Mouse (Mus musculus) kidney, postnatal 10 days (tissue): ENCODE data around the gene Med8.

Source experiments
- DNase-seq: peaks from one replicate; pipeline ENCODE4 v3.0.0; 2021; ENCODE audit warnings: mixed read lengths

Med8 gene

GRCm38 (mm10) chr4:118409142-118409900 is at the start of gene Med8, which contains the start of gene Szt2:
TSS of gene Med8 (plus strand) at chr4:118409337.
TSS of gene Szt2 (minus strand) at chr4:118409273.
- peak; percentile 94 for DNase-seq

DNA sequence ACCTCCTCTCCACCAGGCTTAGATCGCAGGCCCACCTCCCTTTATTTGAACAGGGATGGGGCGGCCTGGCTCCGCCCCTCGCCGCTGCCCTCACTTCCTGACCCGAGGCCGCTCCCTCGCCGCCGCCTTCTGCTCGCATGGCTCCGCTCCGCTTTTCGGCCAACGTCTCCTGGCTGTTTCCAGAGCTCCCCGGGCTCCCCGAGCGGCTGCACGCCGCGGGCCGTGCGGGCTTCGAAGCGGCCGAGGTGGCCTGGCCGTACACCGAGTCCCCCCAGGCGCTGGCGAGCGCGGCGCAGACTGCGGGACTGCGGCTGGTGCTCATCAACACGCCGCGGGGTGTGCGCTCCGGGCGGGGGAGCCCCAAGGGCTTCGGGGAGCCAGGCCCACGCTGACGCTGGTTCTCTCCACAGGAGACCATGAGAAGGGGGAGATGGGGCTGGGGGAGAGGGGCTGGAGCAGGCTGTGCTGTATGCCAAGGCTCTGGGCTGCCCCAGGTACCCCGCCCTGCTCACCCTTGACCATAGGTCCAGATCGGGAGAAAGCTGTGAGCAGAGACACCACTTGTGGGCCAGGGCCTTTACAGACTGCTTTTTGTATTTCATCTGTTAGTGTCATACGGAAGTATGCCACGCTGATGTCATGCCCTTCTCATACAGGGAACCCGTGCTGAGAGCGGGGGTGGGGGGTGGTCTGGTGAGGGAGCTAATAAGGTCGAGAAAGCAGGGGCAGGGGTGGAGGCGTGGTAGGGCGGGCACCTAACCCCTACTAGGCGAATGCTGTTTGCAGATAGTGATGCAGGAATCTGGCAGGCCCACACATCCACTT is 49.0 kb upstream of the Med8 start:
- DNase-seq, result peak; percentile 86

DNA sequence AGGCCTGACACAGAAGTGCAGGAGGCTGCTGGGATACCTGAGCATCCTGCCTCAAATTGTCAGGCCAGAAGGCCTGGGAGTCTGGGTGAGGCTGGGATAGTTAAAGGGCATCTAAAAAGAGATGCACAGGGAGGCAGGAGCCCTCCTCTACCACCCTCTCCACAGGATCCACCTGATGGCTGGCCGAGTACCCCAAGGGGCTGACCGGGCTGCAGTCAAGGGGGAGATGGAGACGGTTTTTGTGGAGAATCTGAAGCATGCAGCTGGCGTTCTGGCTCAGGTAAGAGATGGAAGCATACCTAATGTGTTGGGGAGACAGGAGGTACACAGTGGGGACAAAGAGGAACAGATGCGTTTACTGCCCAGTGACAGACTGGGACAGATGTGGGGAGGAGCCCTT is 47.7 kb upstream of the Med8 start:
- DNase-seq, result no peak

DNA sequence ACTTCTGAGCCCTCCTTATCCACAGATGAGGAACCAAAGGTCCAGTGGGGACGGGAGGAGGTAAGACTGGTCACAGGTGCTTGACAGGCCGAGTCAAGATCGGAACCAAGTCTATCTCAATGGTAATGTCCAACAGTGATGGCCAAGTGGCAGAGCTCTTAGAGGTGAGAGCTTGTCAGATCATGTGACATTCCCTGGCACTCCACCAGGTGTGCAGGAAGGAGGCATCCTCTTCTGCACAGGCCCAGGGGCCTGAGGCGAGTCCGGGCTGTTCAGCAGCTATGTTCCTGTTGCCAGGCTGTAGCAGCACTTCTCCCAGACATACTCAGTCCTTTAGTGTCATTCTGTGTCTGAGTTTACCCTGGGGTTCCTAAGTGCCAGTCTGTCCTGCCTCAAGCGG is 46.3 kb upstream of the Med8 start:
- DNase-seq, result peak; percentile 30

DNA sequence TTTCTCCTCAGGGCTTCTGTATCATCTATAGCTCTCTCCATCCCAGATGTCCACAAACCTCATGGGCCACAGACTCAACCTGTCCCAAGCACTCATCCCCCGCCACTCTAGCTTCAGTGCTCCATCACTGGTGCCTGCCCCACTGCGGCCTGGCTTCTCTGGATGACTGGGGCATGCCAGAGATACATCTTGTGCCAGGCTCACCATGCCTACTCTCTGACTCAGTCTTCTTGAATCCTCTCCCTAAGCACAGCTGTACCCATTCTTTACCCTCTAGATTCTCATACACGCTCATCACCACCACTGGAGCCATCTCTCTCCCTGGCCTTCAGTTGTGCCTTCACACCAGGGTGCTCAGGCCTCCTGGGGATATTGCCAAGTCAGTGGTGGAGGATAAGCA is 45.2 kb upstream of the Med8 start:
- no peak for DNase-seq

DNA sequence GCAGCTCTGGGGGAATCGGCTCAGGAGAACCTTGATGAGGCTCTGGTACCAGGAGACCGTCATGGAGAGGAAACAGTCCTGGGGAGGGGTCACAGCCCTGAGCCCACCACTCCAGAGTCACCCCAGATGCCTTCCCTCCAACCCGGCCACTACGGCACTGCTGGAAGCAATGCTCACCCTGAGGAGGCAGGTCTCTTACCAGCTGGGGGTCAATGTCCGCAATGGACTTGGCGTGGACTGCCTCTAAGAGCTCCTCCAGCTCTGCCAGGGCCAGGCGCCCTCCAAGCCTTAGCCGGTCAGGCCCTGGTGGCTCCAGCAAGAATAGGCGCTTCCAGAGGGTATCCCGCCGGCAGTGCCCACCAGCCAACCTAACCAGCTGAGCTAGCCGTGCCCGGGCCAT is 44.5 kb upstream of the Med8 start:
- peak; percentile 51 for DNase-seq

DNA sequence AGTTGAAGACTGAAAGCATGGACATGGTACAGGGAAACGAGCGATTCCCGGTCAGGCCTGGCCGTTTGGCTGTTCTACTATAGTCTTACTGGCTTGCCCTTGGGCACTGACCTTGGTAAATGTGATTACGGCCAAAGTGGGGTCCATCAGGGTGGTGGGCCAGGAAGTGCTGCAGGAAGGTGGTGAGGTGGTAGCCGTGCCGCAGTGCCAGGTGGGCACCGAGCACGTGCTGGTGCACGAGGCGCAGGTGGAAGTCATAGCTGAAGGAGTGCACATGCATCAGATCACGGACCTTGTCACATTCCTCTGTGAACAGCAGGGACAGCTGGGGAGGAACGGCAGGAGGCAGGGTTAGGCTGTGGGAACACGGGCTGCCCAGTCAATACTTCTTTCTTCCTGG is 43.1 kb upstream of the Med8 start:
- no peak for DNase-seq

- DNase-seq, result no peak
These were observed 41.6 kb upstream of the Med8 start for GRCm38 (mm10) chr4:118367551-118367950.

DNA sequence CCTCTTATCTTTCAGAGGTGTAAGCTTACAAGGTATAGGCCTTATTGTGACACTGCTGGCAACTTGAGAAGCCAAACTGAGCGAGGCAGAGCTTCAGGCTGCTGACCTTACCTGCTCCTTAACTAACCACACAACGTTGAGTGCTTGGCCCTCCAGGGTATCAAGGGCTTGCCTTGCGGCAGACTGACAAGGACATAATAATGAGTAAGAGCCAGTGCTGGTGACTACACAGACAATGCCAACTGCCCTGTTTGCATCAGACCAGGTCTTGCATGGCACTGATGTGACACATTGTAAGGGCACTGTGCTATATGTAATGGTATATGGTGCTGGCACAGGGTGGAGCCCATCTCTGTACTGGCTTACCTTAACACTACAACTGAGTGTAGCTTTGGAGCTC is 40.5 kb upstream of the Med8 start:
- no peak for DNase-seq

DNA sequence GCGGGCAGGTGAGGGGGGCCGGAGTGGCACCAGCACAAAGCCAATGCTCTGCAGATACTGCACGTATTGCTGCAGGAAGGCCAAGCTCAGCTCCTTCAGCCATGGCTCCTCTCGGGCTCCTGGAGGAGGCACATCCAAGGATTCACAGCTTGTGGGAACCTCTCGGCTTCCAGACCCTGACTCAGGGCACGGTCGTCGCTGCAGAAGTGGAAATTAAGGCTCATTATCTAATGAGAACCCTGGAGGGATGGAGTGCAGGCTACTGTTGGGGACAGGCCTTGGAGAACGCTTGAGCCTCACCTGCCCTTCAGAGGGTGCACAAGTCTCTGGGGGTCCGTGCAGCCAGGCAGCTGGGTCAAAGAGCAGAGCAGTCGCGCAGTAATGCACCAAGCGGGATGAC is 37.3 kb upstream of the Med8 start:
- DNase-seq, result no peak

DNA sequence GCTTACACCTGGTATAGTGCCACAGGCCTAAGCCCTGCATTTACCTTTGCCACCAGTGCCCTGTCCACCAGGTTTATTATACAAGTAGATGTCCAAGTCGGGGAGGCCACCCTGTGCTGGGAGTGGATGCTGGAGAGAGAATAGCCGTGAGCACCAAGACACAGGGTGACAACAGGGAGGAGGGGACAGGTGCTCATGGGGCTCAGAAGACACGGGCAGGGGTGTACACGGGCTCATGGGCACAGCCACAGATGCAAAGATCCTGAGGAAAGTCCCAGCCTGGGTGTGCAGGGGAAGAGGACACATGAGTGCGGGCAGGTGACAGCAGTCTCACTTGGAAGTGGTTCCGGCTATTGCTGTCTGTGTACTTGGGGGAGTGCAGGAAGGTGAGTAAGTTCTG is 33.1 kb upstream of the Med8 start:
- no peak for DNase-seq

DNA sequence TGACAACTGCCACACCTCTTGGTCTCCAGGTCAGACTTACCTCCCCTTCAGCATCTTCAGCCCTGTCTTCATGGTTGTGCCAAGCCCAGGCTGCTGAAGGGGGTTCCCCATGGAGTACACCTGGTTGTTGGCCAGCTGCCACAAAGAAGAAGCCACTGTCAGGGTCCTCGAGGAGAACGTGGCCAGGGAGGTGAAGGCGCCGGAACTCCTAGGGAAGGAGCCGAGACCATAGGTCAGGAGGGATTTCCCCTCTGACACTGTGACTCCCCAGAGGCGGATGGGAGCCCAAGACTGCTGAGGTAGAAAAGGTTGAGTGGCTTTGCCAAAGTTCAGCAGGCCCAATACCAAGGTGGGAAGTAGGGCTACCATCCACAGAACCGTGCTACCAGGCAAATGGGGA is 25.9 kb upstream of the Med8 start:
- no peak for DNase-seq

- no peak for DNase-seq
These were observed 21.8 kb upstream of the Med8 start for GRCm38 (mm10) chr4:118387316-118387715.

DNA sequence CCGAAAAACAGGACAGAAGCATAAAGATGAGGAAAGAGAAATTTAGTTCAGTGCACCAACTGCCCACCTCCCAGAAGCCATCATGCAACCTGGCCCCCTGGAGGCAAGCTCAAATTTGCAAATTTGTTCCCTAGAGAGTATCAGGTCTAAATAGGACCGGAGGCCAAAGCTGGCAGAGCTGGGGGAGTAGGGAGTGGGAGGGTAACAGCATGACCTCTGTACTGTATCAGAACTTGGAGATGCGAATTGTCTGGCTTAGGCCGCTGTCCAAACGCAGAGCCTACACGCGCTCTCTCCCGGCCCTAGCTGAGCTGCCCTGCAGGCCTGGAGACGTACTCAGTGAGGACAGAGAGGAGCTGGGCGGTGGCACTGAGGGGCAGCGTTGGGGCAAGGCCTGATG is 19.0 kb upstream of the Med8 start:
- no peak for DNase-seq

DNA sequence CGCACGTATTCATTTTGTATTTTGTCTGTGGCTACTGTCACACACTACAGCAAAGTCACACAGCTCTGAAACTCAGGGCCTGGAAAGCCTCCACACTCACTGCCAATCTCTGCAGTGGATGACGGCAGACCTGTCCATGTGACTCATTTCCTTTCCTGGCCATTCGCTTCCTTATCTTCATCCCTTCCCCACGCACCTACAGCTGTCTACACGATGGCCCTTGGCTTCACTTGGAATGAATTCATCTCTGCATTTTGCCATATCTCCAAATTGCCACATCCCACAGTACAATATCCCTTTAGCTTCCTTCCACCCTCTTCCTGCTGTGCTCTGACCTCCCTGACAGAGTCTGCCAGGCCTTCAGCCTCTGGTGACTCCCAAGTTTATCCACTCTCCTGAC is 14.6 kb upstream of the Med8 start:
- DNase-seq, result no peak

- no peak for DNase-seq
These were observed 13.8 kb upstream of the Med8 start for GRCm38 (mm10) chr4:118395289-118395688.

GRCm38 (mm10) chr4:118396433-118396832 is 12.7 kb upstream of the Med8 start:
- DNase-seq, result no peak

DNA sequence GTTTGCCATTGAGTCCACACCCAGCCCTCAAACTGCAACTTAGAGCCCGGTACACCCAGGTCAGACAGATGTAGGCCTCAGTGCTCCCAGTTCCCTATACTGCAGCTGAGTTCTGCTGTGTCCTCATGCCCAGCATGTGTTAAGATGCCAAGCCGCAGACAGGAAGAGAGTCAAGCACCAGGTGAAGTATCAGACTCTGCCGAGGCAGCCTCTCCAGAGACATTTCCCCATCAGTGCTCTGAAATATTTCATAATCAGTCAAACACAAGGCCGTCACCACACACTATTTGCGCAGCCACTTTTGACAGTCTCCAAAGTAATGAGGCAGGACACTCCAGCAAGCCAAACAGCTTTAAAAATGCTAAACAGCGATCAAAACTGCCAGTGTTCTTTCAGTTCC is 10.7 kb upstream of the Med8 start:
- no peak for DNase-seq

DNA sequence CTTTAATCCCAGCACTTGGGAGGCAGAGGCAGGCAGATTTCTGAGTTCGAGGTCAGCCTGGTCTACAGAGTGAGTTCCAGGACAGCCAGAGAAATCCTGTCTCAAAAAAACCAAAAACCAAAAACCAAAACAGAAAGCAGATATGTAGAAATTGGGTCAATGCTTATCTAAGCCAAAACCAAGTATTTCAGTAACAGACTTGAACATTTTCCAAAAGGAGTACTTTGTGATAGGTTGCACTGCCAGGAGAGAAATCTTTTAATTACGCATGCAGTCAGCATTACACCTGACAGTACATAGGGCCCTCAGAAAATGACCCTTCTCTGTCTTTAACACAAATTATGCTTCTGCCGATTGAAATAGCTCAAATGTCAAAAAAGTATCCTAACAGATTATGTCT is 7.7 kb upstream of the Med8 start:
- no peak for DNase-seq

DNA sequence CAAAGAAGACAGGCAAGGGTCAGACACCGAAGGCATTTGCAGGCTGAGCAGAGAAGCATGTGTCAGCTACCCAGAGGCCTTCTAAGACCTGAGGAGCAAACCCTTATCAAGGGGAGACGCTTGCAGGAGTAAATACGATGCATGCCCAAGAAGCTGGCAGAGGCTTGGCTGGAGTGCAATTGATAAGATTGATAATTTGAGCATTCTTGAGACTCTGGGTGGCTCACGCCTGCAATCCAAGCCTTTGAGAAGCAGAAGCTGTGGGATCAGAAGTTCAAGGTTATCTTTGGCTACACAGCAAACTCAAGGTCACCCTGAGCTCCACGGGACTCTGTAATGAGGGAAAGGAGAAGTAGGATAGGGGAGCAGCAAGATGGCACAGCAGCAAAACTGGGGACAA is 7.2 kb upstream of the Med8 start:
- DNase-seq, result no peak

- no peak for DNase-seq
These were observed 6.4 kb upstream of the Med8 start for GRCm38 (mm10) chr4:118402701-118403100.

- no peak for DNase-seq
These were observed 1.7 kb downstream of the Med8 start for GRCm38 (mm10) chr4:118410871-118411270.

GRCm38 (mm10) chr4:118413553-118413952 is 4.4 kb downstream of the Med8 start:
- no peak for DNase-seq

GRCm38 (mm10) chr4:118415779-118416178 is 6.6 kb downstream of the Med8 start:
- DNase-seq, result no peak
